Mouse (Mus musculus): ENCODE results near the gene Gm10282. TPM values are rescaled to one million over a fixed set of nuclear protein-coding genes. Genes with fewer than 3 reads are reported as not detected.

The Gm10282 gene
- polyA plus RNA-seq, 1 experiment from 2014 or later = 7.2 TPM

DNA sequence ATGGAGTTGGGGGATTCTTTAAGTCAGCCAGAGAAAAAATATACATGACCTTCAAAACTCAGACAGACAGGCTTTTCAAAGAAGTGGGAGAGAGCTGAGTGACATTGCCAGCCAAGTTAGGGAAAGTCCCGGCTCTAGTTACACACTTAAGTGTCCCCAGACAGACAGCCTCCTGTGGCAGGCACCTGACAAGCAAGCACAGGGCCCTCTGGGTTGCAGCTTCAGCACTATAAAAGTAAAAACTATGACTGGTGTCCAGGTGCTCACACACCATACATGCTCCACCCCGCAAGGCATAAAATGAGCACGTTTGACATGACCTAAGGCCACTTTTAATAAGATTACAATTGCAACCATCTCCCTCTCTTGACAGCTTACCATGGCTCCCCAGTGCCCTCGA is 44.5 kb downstream of the Gm10282 start:
- Histone ChIP-seq H3K4me1 (replicated peaks) (peaks cover 5% of the 10 kb centered on the region; the same call in 1 of the 2 replicates), H3K27ac (replicated peaks) (no peak overlapping the region), H3K27me3 (no peaks in the 10 kb centered on the region), H3K4me3 (replicated peaks) (no peak overlapping the region), H3K9ac (no peak overlapping the region), H3K36me3 (replicated peaks) (no peaks in the 10 kb centered on the region; the same call in 1 of the 2 replicates), H3K4me2 (no peak overlapping the region), H3K9me3 (replicated peaks) (no peaks in the 10 kb centered on the region)
- WGBS (ENCODE audit: insufficient replicate concordance) = 55% methylated on average over 4 of the region's 4 CpGs
- no peak for ATAC-seq (ENCODE audit: insufficient read depth)

DNA sequence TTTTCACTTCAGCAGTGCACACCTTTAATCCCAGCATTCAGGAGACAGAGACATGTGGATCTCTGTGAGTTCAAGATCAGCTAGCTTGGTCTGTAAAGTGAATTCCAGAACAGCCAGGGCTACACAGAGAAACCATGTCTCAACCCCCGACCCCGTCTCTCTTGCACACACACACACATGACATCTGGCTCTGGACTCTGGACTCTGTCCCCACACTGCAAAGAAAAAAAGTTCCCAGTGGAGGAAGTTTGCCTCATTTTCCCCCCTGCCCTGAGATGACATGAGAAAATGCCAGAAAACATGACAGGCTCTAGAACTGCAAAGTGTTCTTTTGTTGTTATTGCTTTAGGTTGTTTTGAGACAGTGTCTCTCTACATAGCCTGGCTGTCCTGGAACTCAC is 45.2 kb downstream of the Gm10282 start:
- WGBS (ENCODE audit: insufficient replicate concordance) = 52% methylated on average over 2 of the region's 2 CpGs

DNA sequence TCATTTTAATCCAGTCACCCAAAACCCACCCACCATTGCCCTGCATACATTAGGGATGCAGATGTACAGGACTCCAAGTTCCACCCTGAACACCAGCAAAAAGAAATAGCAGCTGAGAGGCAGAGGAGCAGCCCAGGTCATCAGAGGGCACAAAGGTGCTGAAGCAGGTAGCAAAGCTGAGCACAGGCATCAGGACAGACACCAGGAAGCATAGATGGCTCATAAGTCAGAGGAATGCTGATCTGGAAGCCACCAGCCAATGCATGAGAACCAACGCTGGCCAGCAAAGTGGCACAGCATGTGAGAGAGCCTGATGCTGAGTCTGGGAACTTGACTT is 47.2 kb downstream of the Gm10282 start:
- Histone ChIP-seq H3K27me3 (no peaks in the 10 kb centered on the region), H3K4me2 (no peak overlapping the region), H3K36me3 (replicated peaks) (peaks cover 13% of the 10 kb centered on the region), H3K4me3 (replicated peaks) (no peak overlapping the region), H3K27ac (replicated peaks) (no peak overlapping the region), H3K9me3 (replicated peaks) (no peaks in the 10 kb centered on the region), H3K9ac (no peak overlapping the region), H3K4me1 (replicated peaks) (peaks cover 5% of the 10 kb centered on the region; the same call in 1 of the 2 replicates)
- WGBS (ENCODE audit: insufficient replicate concordance) = 61% methylated on average over 1 of the region's 1 CpGs
- ATAC-seq (ENCODE audit: insufficient read depth) = no peak

More for the DNA sequence above, 45.2 kb downstream of the Gm10282 start:
- Histone ChIP-seq H3K4me3 (replicated peaks) (no peak overlapping the region), H3K27me3 (no peaks in the 10 kb centered on the region), H3K9ac (no peak overlapping the region), H3K27ac (replicated peaks) (no peak overlapping the region), H3K4me2 (no peak overlapping the region), H3K36me3 (replicated peaks) (no peaks in the 10 kb centered on the region; the same call in 1 of the 2 replicates), H3K4me1 (replicated peaks) (peaks cover 5% of the 10 kb centered on the region; the same call in 1 of the 2 replicates), H3K9me3 (replicated peaks) (no peaks in the 10 kb centered on the region)
- ATAC-seq (ENCODE audit: insufficient read depth) = no peak

DNA sequence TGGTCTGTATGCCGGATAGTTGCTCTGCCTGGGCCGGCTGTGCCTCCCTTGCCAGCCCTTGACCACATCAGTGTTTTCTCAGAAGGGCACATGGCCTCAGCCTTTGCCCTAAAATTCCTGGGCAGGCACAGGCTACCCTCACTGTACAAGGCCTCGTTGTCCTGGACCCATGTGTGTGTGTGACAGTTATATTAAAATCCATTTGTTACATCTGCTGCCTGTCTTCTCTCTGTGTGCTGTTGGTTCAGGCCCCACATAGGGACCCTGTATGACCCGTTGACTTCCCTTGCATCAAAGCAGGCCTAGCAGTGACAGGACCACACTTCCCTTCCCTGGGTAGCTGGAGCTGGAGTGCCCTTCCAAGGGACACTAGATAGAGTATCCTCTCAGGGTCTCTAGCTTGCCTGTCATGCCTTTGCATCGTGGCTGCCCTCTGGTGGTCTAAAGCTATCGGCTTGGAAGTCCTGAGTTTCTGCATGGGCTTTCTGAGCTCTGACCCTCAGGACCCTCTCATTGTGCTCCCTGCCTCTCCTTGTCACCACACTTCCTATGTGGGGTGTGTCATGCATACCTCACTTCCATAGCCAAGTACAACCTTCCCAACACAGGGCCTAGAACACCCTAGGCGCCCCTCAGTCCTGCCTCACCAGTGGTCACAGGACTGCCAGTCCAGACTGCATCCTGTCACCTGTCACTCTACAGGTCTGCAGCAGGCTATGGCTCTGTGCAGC is 47.7 kb downstream of the Gm10282 start:
- H3K36me3 ChIP-seq (replicated peaks) = peaks cover 18% of the 10 kb centered on the region
- no peak for ATAC-seq (ENCODE audit: insufficient read depth)
- whole genome bisulfite sequencing (ENCODE audit: insufficient replicate concordance) = 49% methylated on average over 7 of the region's 7 CpGs

More for the DNA sequence above, 47.7 kb downstream of the Gm10282 start:
- Histone ChIP-seq H3K9ac (no peak overlapping the region), H3K4me3 (replicated peaks) (no peak overlapping the region), H3K27ac (replicated peaks) (no peak overlapping the region), H3K9me3 (replicated peaks) (no peaks in the 10 kb centered on the region), H3K4me2 (no peak overlapping the region), H3K4me1 (replicated peaks) (peaks cover 5% of the 10 kb centered on the region; the same call in 1 of the 2 replicates), H3K27me3 (no peaks in the 10 kb centered on the region)

Other genes with a start within 250 kb of the Gm10282 start
- not detected in 2 replicates for gene Olfr373, start 222.1 kb downstream of the Gm10282 start, polyA plus RNA-seq (2015; fragmentation: Nextera tagmentation; extraction: Ambion mirVana)
- 0.03 and 0.05 TPM in 2 replicates for gene Olfr374, start 198.2 kb downstream of the Gm10282 start, polyA plus RNA-seq (2015; fragmentation: Nextera tagmentation; extraction: Ambion mirVana)
- gene Tpm4, start 170.3 kb downstream of the Gm10282 start, polyA plus RNA-seq (2015; fragmentation: Nextera tagmentation; extraction: Ambion mirVana) = 80.7 and 82.6 TPM in 2 replicates
- gene Rab8a, start 144.1 kb downstream of the Gm10282 start, polyA plus RNA-seq (2015; fragmentation: Nextera tagmentation; extraction: Ambion mirVana) = 66.4 and 69.7 TPM in 2 replicates
- gene Hsh2d, start 115.6 kb downstream of the Gm10282 start, polyA plus RNA-seq (2015; fragmentation: Nextera tagmentation; extraction: Ambion mirVana) = 0.26 and 0.33 TPM in 2 replicates
- gene Cib3, start 92.4 kb downstream of the Gm10282 start, polyA plus RNA-seq (2015; fragmentation: Nextera tagmentation; extraction: Ambion mirVana) = not detected in 2 replicates
- not detected in 2 replicates for gene Gm11034, start 91.6 kb downstream of the Gm10282 start, polyA plus RNA-seq (2015; fragmentation: Nextera tagmentation; extraction: Ambion mirVana)
- gene Fam32a, start 85.5 kb downstream of the Gm10282 start, polyA plus RNA-seq (2015; fragmentation: Nextera tagmentation; extraction: Ambion mirVana) = 32.2 and 33.9 TPM in 2 replicates
- 57.0 and 61.7 TPM in 2 replicates for gene Ap1m1, start 65.2 kb downstream of the Gm10282 start, polyA plus RNA-seq (2015; fragmentation: Nextera tagmentation; extraction: Ambion mirVana)
- gene Klf2, start 13.8 kb upstream of the Gm10282 start, polyA plus RNA-seq (2015; fragmentation: Nextera tagmentation; extraction: Ambion mirVana) = 2.6 and 3.1 TPM in 2 replicates
- 19.4 and 19.8 TPM in 2 replicates for gene Eps15l1, start 116.2 kb upstream of the Gm10282 start, polyA plus RNA-seq (2015; fragmentation: Nextera tagmentation; extraction: Ambion mirVana)
- gene Calr3, start 138.6 kb upstream of the Gm10282 start, polyA plus RNA-seq (2015; fragmentation: Nextera tagmentation; extraction: Ambion mirVana) = 0.35 and 0.58 TPM in 2 replicates
- 2.9 and 3.4 TPM in 2 replicates for gene 1700030K09Rik, start 138.6 kb upstream of the Gm10282 start, polyA plus RNA-seq (2015; fragmentation: Nextera tagmentation; extraction: Ambion mirVana)
- gene Cherp, start 170.0 kb upstream of the Gm10282 start, polyA plus RNA-seq (2015; fragmentation: Nextera tagmentation; extraction: Ambion mirVana) = 19.1 and 20.5 TPM in 2 replicates
- 8.1 and 9.7 TPM in 2 replicates for gene Slc35e1, start 187.4 kb upstream of the Gm10282 start, polyA plus RNA-seq (2015; fragmentation: Nextera tagmentation; extraction: Ambion mirVana)
- 7.2 and 7.7 TPM in 2 replicates for gene Med26, start 243.0 kb upstream of the Gm10282 start, polyA plus RNA-seq (2015; fragmentation: Nextera tagmentation; extraction: Ambion mirVana)

Measured in liver, embryonic 15.5 days (tissue).